Mouse (Mus musculus) embryonic fibroblast, embryonic 13.5 days (primary cell): ENCODE measurements around the gene Lctl.

Experiments
- CTCF ChIP-seq: IDR thresholded peaks from 2 replicates; pipeline ENCODE4 v1.5.1; 2011; ENCODE audit warnings: mild to moderate bottlenecking, control low read depth, low read length, moderate library complexity, borderline replicate concordance; ENCODE audit not compliant: insufficient read depth
- POLR2A ChIP-seq: IDR thresholded peaks from 2 replicates; pipeline ENCODE4 v1.6.1; 2011; ENCODE audit warnings: low read depth, mild to moderate bottlenecking, control low read depth, low read length, moderate library complexity

DNA sequence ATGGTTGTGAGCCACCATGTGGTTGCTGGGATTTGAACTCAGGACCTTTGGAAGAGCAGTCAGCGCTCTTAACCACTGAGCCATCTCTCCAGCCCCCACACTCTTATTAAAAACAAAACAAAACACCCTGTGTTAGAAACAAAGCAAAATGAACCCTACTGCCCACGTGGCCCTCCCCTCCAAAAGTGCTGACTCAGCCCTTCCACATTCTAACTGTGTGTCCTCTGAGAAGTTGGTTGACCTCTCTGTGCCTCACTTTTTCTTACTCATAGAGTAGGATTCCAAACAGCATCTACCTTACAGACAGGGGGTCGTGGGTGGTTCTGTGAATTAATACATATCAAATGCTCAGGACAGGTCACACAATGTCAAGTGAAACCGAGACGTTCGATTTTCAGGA, 37.0 kb upstream of the Lctl start:
- TF ChIP-seq POLR2A: no peak
- no peak for TF ChIP-seq CTCF
